Mouse (Mus musculus): Measurements from ENCODE around the gene Frat2. TPM values are rescaled to one million over a fixed set of nuclear protein-coding genes. Genes with fewer than 3 reads are reported as not detected.
A peak's percentile ranks its signal among the peaks of the same experiment; 100 is the strongest.
"Not testable (repeated sequence)": the region's sequence is repeated elsewhere in the genome, so short reads cannot be mapped to it uniquely, and the experiment has no call there.

The Frat2 gene
- polyA plus RNA-seq, 1 experiment, result 9.7 TPM

GRCm38 (mm10) chr19:41850719-41851543 lies 3.0 kb upstream of the Frat2 start:
- WGBS, result 20% methylated on average over 14 of the region's 14 CpGs
- TF ChIP-seq POLR2A (IDR thresholded peaks at IDR 0.05; ENCODE audit: borderline replicate concordance, control insufficient read depth, low read depth, low read length) (no peak), CTCF (IDR thresholded peaks at IDR 0.05; ENCODE audit: control insufficient read depth, insufficient read depth, low read length) (no peak)
- Histone ChIP-seq H3K4me3 (replicated peaks; ENCODE audit: control insufficient read depth, low read depth, low read length) (no peak overlapping the region), H3K4me1 (ENCODE audit: control insufficient read depth, insufficient read depth, low read length) (no peaks in the 10 kb centered on the region; the same call in 1 of the 2 replicates), H3K27ac (ENCODE audit: control insufficient read depth, insufficient read depth, low read depth, low read length, poor library complexity) (no peak overlapping the region)

GRCm38 (mm10) chr19:41850021-41850718 lies 2.2 kb upstream of the Frat2 start:
- Histone ChIP-seq H3K27ac (ENCODE audit: control insufficient read depth, insufficient read depth, low read depth, low read length, poor library complexity) (no peak overlapping the region), H3K4me1 (ENCODE audit: control insufficient read depth, insufficient read depth, low read length) (no peaks in the 10 kb centered on the region; the same call in 1 of the 2 replicates), H3K4me3 (replicated peaks; ENCODE audit: control insufficient read depth, low read depth, low read length) (no peak overlapping the region)
- 54% methylated on average over 6 of the region's 6 CpGs for WGBS
- no peak for TF ChIP-seq CTCF (IDR thresholded peaks at IDR 0.05; ENCODE audit: control insufficient read depth, insufficient read depth, low read length)
- no peak for TF ChIP-seq POLR2A (IDR thresholded peaks at IDR 0.05; ENCODE audit: borderline replicate concordance, control insufficient read depth, low read depth, low read length)

DNA sequence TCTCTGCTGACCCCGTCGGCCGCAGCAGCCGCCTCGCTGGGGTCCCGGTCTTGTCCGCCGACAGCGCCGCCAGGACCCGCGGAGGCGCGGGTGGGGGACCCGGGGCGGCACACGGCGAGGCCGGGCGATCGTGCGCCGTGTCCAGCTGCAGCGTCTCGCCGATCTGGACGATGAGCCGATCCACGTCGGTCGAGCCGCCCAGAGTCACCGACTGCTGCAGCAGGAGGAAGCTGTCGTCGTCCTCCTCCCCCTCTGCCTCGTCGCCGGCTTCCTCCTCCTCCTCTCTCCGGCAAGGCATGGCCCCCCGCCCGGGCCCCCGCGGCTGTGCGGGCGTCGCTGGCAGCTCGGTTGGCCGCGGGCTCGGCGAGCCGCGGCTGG lies 329 bp downstream of the Frat2 start:
- H3K4me3 ChIP-seq (replicated peaks; ENCODE audit: control insufficient read depth, low read depth, low read length), result peak overlapping the region; percentile 81
- not testable (repeated sequence) for H3K4me1 ChIP-seq (ENCODE audit: control insufficient read depth, insufficient read depth, low read length)
- H3K27ac ChIP-seq (ENCODE audit: control insufficient read depth, insufficient read depth, low read depth, low read length, poor library complexity), result peak overlapping the region; percentile 98
- 1% methylated on average over 46 of the region's 53 CpGs for WGBS

DNA sequence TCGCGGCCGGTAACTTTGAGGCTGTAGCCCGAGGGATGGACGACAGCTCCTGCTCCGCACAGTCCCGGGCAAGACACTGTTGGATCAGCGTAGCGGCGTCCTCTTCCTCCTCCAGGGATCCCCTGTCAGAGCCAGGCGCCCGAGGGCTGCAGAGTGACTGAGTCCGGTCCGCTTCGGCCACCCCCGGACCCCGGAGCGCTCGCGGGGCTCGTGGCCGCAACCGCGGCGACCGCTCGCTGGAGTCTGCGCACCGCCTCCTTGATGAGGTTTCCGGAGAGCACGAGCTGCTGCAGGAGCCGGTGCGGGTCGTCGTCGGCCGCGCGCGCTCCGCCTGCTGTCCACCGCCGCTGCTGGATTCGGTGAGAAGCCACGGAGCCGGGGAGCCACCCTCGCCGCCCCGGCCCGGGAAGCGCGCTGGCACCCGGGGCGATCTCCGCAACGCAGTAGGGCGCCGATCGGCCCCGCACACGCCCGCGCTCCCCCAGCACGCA lies 796 bp downstream of the Frat2 start:
- TF ChIP-seq CTCF (IDR thresholded peaks at IDR 0.05; ENCODE audit: control insufficient read depth, insufficient read depth, low read length), result no peak
- TF ChIP-seq POLR2A (IDR thresholded peaks at IDR 0.05; ENCODE audit: borderline replicate concordance, control insufficient read depth, low read depth, low read length), result peak; percentile 18; the same call in 1 of the 2 replicates
- Histone ChIP-seq H3K4me3 (replicated peaks; ENCODE audit: control insufficient read depth, low read depth, low read length) (peak overlapping the region; percentile 79), H3K27ac (ENCODE audit: control insufficient read depth, insufficient read depth, low read depth, low read length, poor library complexity) (peak overlapping the region; percentile 98), H3K4me1 (ENCODE audit: control insufficient read depth, insufficient read depth, low read length) (no peaks in the 10 kb centered on the region; the same call in 1 of the 2 replicates)
- WGBS, result 1% methylated on average over 64 of the region's 64 CpGs

DNA sequence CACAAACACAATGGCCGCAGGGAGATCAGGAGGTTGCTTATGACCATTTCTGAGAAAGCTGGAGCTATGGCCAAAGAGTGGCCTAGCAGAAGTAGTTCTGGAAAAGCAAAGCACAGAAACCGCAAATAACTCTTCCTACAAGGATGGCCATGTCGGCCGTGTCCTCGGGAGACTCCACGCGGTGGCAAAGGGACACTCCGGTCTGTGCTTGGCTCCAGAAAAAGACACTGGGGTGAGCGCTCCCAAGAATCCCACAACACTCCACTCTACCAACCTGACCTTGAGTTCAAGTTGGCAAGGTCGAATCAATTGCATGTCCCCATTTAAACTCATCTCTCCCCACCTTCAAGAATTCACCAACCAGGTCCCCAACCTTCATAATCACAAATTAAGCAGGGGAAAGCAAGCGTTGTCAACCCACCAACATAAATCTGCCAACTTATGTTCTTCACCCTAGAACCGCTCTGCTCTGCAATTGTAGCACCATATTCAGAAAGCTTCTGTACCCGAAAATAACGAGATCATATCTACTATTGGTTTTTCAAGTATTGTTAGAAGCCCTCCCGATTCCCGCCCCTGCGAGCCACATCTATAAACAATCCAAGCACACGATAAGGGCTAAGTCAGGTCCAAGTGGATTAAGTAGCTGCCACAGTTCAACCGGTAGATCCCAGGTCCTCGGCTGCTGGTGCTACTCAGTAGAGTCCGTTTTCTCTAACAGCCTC lies 1.4 kb downstream of the Frat2 start:
- peak overlapping the region; percentile 79 for H3K4me3 ChIP-seq (replicated peaks; ENCODE audit: control insufficient read depth, low read depth, low read length)
- no peaks in the 10 kb centered on the region; the same call in 1 of the 2 replicates for H3K4me1 ChIP-seq (ENCODE audit: control insufficient read depth, insufficient read depth, low read length)
- WGBS, result 7% methylated on average over 21 of the region's 21 CpGs
- no peak for TF ChIP-seq POLR2A (IDR thresholded peaks at IDR 0.05; ENCODE audit: borderline replicate concordance, control insufficient read depth, low read depth, low read length)
- TF ChIP-seq CTCF (IDR thresholded peaks at IDR 0.05; ENCODE audit: control insufficient read depth, insufficient read depth, low read length), result no peak
- H3K27ac ChIP-seq (ENCODE audit: control insufficient read depth, insufficient read depth, low read depth, low read length, poor library complexity), result peak overlapping the region; percentile 98

DNA sequence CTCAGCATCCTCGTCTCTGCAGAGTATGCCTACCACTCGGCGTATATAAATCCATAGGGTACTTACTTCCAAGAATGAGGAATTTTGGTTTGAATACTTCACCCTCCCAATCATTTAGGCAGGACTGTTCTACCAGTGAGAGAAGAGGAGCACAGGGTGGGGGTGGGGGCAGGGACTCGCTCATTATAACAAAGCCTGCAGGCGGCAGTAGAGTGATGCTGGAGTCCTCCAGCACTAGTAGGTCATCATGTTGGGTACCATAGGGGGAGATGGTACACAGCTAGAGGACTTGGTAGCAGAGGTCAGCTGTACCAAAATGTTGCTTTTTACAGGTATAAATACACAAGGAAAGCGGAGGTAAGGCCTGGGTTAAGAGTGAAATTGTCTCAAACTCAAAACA lies 3.6 kb downstream of the Frat2 start:
- H3K4me1 ChIP-seq (ENCODE audit: control insufficient read depth, insufficient read depth, low read length), result peaks cover 2% of the 10 kb centered on the region; the same call in 1 of the 2 replicates
- H3K27ac ChIP-seq (ENCODE audit: control insufficient read depth, insufficient read depth, low read depth, low read length, poor library complexity), result no peak overlapping the region
- TF ChIP-seq POLR2A (IDR thresholded peaks at IDR 0.05; ENCODE audit: borderline replicate concordance, control insufficient read depth, low read depth, low read length), result no peak
- peak; percentile 42 for TF ChIP-seq CTCF (IDR thresholded peaks at IDR 0.05; ENCODE audit: control insufficient read depth, insufficient read depth, low read length)
- 69% methylated on average over 6 of the region's 6 CpGs for WGBS
- H3K4me3 ChIP-seq (replicated peaks; ENCODE audit: control insufficient read depth, low read depth, low read length), result no peak overlapping the region

- Histone ChIP-seq H3K27ac (ENCODE audit: control insufficient read depth, insufficient read depth, low read depth, low read length, poor library complexity) (no peak overlapping the region), H3K4me1 (ENCODE audit: control insufficient read depth, insufficient read depth, low read length) (peaks cover 2% of the 10 kb centered on the region; the same call in 1 of the 2 replicates), H3K4me3 (replicated peaks; ENCODE audit: control insufficient read depth, low read depth, low read length) (no peak overlapping the region)
- 18% methylated on average over 4 of the region's 4 CpGs for WGBS
- TF ChIP-seq CTCF (IDR thresholded peaks at IDR 0.05; ENCODE audit: control insufficient read depth, insufficient read depth, low read length), result no peak
- no peak for TF ChIP-seq POLR2A (IDR thresholded peaks at IDR 0.05; ENCODE audit: borderline replicate concordance, control insufficient read depth, low read depth, low read length)
Observed at GRCm38 (mm10) chr19:41842706-41843105, 5.2 kb downstream of the Frat2 start.

DNA sequence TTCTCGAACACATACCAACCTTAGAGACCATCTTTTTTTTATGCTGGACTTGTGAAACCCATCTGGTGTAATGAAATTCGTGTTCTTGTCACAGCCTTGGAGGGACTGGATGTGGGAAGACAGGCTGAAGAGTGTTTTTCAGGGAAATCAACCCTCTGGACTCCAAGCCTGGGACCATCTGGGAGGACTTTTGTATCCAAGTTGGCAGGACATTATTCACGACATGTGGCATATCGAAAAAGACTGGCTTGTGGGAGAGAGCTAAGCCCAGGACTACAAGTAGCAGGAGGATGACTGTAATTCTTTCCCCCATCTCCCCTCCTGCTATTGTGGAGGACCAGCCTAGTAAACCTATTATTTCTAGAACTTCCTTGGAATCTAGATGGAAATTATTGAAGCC lies 5.7 kb downstream of the Frat2 start:
- Histone ChIP-seq H3K4me3 (replicated peaks; ENCODE audit: control insufficient read depth, low read depth, low read length) (no peak overlapping the region), H3K27ac (ENCODE audit: control insufficient read depth, insufficient read depth, low read depth, low read length, poor library complexity) (no peak overlapping the region), H3K4me1 (ENCODE audit: control insufficient read depth, insufficient read depth, low read length) (peaks cover 2% of the 10 kb centered on the region; the same call in 1 of the 2 replicates)
- WGBS, result 82% methylated on average over 4 of the region's 4 CpGs
- TF ChIP-seq POLR2A (IDR thresholded peaks at IDR 0.05; ENCODE audit: borderline replicate concordance, control insufficient read depth, low read depth, low read length), result no peak
